Mouse (Mus musculus) embryonic facial prominence, embryonic 15.5 days (tissue): ENCODE measurements around the gene Serf2. TPM values are rescaled to one million over a fixed set of nuclear protein-coding genes. Genes with fewer than 3 reads are reported as not detected.

Experiments used
- ATAC-seq: fragments of 200-750 bp; cut with Nextera tagmentation; 2 replicates; pipeline ENCODE4 v1.8.0; 2017; ENCODE audit warnings: low read depth, moderate TSS enrichment; ENCODE audit not compliant: insufficient number of reproducible peaks, low FRiP score, low TSS enrichment
- H3K27ac ChIP-seq: fragments of 300-500 bp; sonication (generic); replicated peaks from 2 replicates; pipeline ENCODE4 v1.5.1; 2015; ENCODE audit warnings: mild to moderate bottlenecking, inconsistent platforms
- H3K27me3 ChIP-seq: fragments of 300-500 bp; sonication (generic); 2 replicates; pipeline ENCODE4 v1.6.1; 2015; ENCODE audit warnings: inconsistent platforms
- H3K36me3 ChIP-seq: fragments of 300-500 bp; sonication (generic); 2 replicates; pipeline ENCODE4 v1.6.1; 2015; ENCODE audit warnings: mild to moderate bottlenecking, inconsistent platforms
- H3K4me1 ChIP-seq: fragments of 300-500 bp; sonication (generic); 2 replicates; pipeline ENCODE4 v1.6.1; 2015; ENCODE audit warnings: inconsistent platforms
- H3K4me2 ChIP-seq: fragments of 300-500 bp; sonication (generic); replicated peaks from 2 replicates; pipeline ENCODE4 v1.6.1; 2015; ENCODE audit warnings: mild to moderate bottlenecking, inconsistent platforms
- H3K4me3 ChIP-seq: fragments of 300-500 bp; sonication (generic); replicated peaks from 2 replicates; pipeline ENCODE4 v1.5.1; 2015; ENCODE audit warnings: mild to moderate bottlenecking, inconsistent platforms
- H3K9ac ChIP-seq: fragments of 300-500 bp; sonication (generic); 2 replicates; pipeline ENCODE4 v1.6.1; 2015; ENCODE audit warnings: inconsistent platforms
- H3K9me3 ChIP-seq: fragments of 300-500 bp; sonication (generic); replicated peaks from 2 replicates; pipeline ENCODE4 v1.6.1; 2016; ENCODE audit warnings: inconsistent platforms
- WGBS: fragments of 180-500 bp; shearing (Covaris S2); methylation state at CpG from one replicate; pipeline ENCODE4 v1.1.7; 2015; 5-methylcytosine and 5-hydroxymethylcytosine counted together
- polyA plus RNA-seq: library from polyadenylated mRNA; unstranded; fragments of >200 nt; fragmentation: Nextera tagmentation; extraction: Ambion mirVana; gene quantifications from 2 replicates; pipeline ENCODE4 v1.2.1, GENCODE M21; 2015

The Serf2 gene
- polyA plus RNA-seq, 1 experiment from 2014 or later, result 510 TPM

DNA sequence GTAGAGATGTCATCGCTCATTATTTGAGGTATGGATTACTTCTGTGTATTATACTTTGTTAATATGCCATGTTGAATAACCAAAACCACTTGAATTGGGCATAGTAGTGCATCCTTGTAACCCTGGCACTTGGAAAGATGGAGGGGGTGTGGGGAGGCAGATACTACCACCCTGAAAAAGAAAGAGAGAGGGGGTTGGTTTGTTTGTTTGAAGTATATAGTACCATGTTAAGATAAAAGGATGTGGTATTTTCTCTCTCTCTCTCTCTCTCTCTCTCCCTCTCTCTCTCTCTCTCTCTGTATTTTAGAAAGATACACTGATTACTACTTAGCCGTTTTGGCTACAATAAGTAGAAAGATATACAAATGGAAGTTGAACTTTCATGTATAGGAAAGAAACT, 23.1 kb upstream of the Serf2 start:
- Histone ChIP-seq H3K36me3 (peaks cover 83% of the 10 kb centered on the region), H3K4me1 (no peaks in the 10 kb centered on the region), H3K9ac (no peak overlapping the region), H3K9me3 (no peaks in the 10 kb centered on the region), H3K27ac (no peak overlapping the region), H3K4me2 (no peak overlapping the region), H3K27me3 (no peaks in the 10 kb centered on the region), H3K4me3 (no peak overlapping the region)
- no peak for ATAC-seq
- WGBS, result 95% methylated on average over 2 of the region's 2 CpGs

DNA sequence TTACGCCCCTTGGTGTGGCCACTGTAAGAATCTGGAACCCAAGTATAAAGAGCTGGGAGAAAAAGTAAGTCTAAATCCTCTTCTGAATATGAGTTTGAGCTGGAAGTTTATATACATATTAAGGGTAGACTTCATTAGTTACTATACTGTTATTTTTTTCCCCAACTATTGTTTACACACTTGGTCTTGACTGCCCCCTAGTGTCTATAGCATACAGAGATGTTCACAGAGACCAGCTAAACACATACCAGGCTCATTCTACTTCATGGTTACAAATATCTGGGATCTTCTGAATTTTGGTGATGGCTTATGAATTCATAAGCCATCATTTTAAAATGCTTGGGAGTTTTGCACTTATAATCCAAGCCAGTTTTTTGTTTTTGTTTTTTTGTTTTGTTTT, 14.1 kb upstream of the Serf2 start:
- H3K27ac ChIP-seq, result no peak overlapping the region
- WGBS, result 98% methylated on average over 1 of the region's 1 CpGs
- ATAC-seq, result no peak
- no peaks in the 10 kb centered on the region for H3K9me3 ChIP-seq
- H3K4me2 ChIP-seq, result no peak overlapping the region
- no peak overlapping the region for H3K9ac ChIP-seq
- H3K27me3 ChIP-seq, result no peaks in the 10 kb centered on the region
- H3K36me3 ChIP-seq, result peaks cover 90% of the 10 kb centered on the region
- no peak overlapping the region for H3K4me3 ChIP-seq
- no peaks in the 10 kb centered on the region for H3K4me1 ChIP-seq

DNA sequence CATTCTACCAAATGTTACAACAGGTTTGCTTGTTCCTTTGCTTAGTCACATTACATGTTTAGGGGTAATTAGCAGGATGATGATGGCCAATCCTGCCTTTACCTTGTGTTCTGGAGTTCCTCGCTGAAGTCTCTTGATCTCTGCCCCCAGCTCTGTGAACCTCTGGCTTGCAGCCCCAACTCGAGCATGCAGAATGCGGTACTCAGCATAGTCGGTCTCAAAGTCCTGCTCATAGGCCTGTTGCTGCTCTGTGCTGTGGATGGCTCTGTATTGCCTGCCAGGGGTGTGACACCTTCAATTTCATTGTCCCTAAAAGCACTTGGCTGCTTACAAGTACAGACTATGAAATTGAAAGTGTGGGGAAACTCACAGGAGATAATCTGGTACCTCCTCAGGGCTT, 9.2 kb upstream of the Serf2 start:
- H3K4me3 ChIP-seq, result no peak overlapping the region
- peaks cover 3% of the 10 kb centered on the region; the same call in 1 of the 2 replicates for H3K27me3 ChIP-seq
- H3K9me3 ChIP-seq, result no peaks in the 10 kb centered on the region
- WGBS, result 76% methylated on average over 4 of the region's 4 CpGs
- no peak for ATAC-seq
- H3K9ac ChIP-seq, result no peak overlapping the region
- H3K4me2 ChIP-seq, result no peak overlapping the region
- no peak overlapping the region for H3K27ac ChIP-seq
- H3K4me1 ChIP-seq, result peaks cover 16% of the 10 kb centered on the region
- H3K36me3 ChIP-seq, result peaks cover 42% of the 10 kb centered on the region

DNA sequence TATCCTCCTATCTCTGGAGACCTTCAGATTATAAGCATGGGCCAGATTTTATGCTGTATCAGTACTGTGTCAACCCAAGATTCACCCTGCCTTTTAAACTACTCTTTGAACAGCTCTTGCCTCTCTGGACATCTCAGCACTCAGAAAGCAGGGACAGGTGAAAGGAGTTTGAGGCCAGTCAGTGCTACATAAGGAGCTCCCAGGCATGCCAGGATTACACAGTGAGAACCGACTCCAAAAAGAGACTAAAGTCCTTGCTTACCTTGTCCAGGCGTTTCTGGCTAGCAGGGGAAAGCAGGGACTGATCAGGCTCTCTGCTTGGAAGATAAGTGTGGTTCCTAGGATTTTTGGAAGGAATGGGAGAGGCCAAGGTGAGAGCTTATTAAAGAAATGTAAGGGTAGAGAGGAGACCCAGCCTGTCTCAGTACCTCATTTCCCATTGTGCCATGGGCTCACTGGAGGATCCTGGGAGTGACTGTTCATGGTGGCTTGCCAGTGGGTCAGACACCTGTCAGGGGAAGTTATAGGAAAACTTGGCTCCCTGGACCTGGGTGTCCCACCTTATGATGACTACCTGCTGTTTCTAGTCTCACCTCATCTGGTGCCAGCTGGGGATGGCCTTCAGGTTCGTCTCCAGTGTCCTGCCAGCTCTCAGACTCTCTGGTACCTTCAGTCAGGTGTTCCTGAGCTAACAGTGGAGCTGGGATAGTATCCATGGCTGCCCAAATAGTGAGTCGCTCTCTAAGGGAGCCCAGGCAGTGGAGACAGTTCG, 8.0 kb upstream of the Serf2 start:
- peaks cover 16% of the 10 kb centered on the region for H3K4me1 ChIP-seq
- H3K27me3 ChIP-seq, result peaks cover 3% of the 10 kb centered on the region; the same call in 1 of the 2 replicates
- H3K4me2 ChIP-seq, result no peak overlapping the region
- 57% methylated on average over 5 of the region's 5 CpGs for WGBS
- peaks cover 31% of the 10 kb centered on the region for H3K36me3 ChIP-seq
- no peak for ATAC-seq
- H3K9ac ChIP-seq, result no peak overlapping the region
- no peak overlapping the region for H3K4me3 ChIP-seq
- H3K9me3 ChIP-seq, result no peaks in the 10 kb centered on the region
- H3K27ac ChIP-seq, result no peak overlapping the region

DNA sequence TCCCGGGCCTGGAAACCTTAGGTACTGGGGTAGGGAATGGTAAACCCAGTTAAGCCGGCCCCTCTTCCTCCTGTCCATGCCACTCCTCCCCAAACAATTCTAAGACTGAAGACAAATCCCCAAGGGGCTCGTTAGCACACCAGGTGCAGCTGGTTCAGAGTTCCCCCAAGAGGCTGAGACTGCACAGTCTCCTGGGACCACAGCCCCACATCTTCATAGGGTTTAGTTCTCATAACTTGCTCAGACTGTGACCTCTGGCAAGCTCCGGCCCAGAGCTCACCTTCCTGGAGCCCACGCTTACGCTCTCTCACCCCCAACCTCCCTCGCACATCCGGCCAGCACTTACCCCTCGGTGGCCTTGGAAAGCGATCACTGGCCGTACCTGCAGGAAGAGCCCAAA, 7.2 kb upstream of the Serf2 start:
- peak overlapping the region; percentile 95 for H3K4me2 ChIP-seq
- 4% methylated on average over 11 of the region's 11 CpGs for WGBS
- H3K9me3 ChIP-seq, result no peaks in the 10 kb centered on the region
- H3K27ac ChIP-seq, result no peak overlapping the region
- peaks cover 16% of the 10 kb centered on the region for H3K4me1 ChIP-seq
- peak overlapping the region; percentile 50 for H3K4me3 ChIP-seq
- H3K27me3 ChIP-seq, result peaks cover 3% of the 10 kb centered on the region; the same call in 1 of the 2 replicates
- ATAC-seq, result peak; percentile 58; the same call in 1 of the 2 replicates
- peak overlapping the region; percentile 37 for H3K9ac ChIP-seq
- H3K36me3 ChIP-seq, result peaks cover 28% of the 10 kb centered on the region

DNA sequence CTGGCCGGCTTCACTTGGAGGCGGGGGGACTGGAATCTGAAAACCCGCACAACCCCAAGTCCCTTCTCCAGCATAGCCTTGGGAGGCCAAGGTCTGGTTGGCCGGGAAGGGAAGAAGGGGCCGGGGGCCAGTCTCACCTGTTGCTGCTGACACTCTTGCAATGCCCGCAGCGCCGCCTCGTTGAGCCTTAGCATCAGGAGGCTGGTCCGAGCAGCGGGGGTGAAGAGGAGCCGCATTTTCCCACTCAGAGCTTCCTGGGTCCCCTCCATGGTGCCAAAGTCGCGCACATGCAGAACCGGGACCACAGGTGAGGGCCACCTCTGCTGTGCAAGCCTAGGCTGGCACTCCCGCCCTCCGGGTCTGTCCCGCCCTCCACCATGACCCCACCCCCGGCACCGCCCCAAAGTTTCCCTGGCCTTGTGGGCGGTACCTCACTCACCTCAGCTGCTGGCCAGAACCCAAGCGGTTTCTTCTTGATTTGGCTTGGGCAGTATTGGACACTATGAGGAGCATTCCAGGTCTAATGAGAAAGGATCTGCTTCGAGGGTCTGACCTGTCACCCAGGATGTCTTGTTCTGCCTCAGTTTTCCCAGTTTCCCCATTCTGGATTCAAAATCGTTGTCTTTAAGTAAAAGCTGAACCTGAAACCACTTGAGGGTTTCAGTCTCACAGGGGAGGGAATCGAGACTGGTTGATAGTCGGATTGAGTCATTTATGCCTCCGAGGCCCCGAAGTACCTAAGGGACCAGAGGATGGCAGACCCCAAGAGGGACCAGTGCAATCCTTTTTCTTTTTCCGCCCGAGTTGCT, 6.5 kb upstream of the Serf2 start:
- peak overlapping the region; percentile 50 for H3K4me3 ChIP-seq
- peak; percentile 84 for ATAC-seq
- peaks cover 3% of the 10 kb centered on the region; the same call in 1 of the 2 replicates for H3K27me3 ChIP-seq
- peak overlapping the region; percentile 95 for H3K4me2 ChIP-seq
- H3K4me1 ChIP-seq, result peaks cover 16% of the 10 kb centered on the region
- no peaks in the 10 kb centered on the region for H3K9me3 ChIP-seq
- peak overlapping the region; percentile 37 for H3K9ac ChIP-seq
- H3K27ac ChIP-seq, result peak overlapping the region; percentile 28; the same call in 1 of the 2 replicates
- peaks cover 23% of the 10 kb centered on the region for H3K36me3 ChIP-seq
- WGBS, result 1% methylated on average over 30 of the region's 30 CpGs

DNA sequence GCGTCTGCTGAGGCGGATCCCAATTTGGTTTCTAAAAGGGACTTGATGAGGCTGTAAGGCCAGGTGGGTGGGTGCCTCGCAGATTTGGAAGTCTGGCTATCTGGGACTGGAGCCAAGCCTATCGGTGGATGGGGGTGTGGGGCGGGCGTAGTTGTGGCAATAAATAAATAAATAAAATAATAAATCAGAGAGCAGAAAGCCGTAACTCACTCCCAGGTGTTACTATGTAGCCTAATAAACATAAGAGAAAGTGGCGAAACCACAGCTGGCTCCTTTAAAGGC, 6.0 kb upstream of the Serf2 start:
- Histone ChIP-seq H3K4me1 (peaks cover 20% of the 10 kb centered on the region), H3K4me2 (peak overlapping the region; percentile 95), H3K27ac (peak overlapping the region; percentile 28; the same call in 1 of the 2 replicates), H3K4me3 (peak overlapping the region; percentile 50), H3K9ac (no peak overlapping the region; the same call in 1 of the 2 replicates), H3K36me3 (peaks cover 17% of the 10 kb centered on the region), H3K27me3 (peaks cover 3% of the 10 kb centered on the region; the same call in 1 of the 2 replicates), H3K9me3 (no peaks in the 10 kb centered on the region)
- 16% methylated on average over 8 of the region's 8 CpGs for WGBS
- no peak for ATAC-seq

DNA sequence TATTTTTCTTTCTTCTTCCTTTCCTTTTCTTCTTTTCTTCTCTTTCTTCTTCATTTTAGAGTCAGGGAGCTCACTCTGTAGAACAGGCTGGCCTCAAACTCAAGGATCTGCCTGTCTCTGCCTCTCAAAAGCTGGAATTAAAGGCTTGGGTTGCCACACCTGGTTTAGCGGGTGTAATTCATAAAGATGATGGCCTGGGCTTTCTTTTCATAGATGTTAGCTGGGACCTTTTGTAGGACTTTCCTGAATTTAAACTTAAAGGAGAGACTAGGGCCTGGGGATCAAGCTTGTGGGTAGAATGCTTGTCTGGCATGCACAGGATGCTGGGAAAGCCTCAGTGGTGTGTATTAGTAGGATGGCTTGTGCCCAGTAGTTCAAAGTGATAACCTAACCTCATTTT, 4.8 kb upstream of the Serf2 start, which contains the start of gene Ell3:
Gene Ell3, minus strand, starts transcription at position 101 of the 400 bp plus-strand sequence.
- Histone ChIP-seq H3K4me2 (peak within 1 kb of the TSS; percentile 95), H3K4me1 (peaks cover 21% of the 10 kb centered on the region), H3K36me3 (peaks cover 6% of the 10 kb centered on the region), H3K9ac (no peak within 1 kb of the TSS), H3K27ac (peak within 1 kb of the TSS; percentile 28; the same call in 1 of the 2 replicates), H3K4me3 (peak within 1 kb of the TSS; percentile 50; the same call in 1 of the 2 replicates), H3K9me3 (no peaks in the 10 kb centered on the region), H3K27me3 (peaks cover 3% of the 10 kb centered on the region; the same call in 1 of the 2 replicates)
- WGBS, result 83% methylated on average over 1 of the region's 1 CpGs
- ATAC-seq, result no peak

DNA sequence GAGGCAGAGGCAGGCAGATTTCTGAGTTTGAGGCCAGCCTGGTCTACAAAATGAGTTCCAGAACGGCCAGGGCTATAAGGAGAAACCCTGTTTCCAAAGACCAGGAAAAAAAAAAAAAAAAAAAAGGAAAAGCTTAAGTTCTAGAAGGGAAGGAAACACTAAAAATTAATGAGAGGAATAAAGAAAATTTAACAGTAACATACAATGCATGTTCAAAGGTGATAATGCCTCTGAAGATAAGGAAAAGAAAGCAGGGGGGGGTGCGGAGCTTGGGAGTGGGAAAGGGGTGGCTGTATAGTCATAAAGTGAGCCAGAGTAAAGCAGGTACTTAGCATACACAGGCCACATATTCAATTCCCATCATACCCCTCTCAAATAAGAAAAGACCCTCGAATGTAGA, 3.9 kb upstream of the Serf2 start:
- WGBS, result 85% methylated on average over 3 of the region's 3 CpGs
- no peak overlapping the region for H3K27ac ChIP-seq
- H3K27me3 ChIP-seq, result peaks cover 3% of the 10 kb centered on the region; the same call in 1 of the 2 replicates
- H3K36me3 ChIP-seq, result no peaks in the 10 kb centered on the region
- peaks cover 23% of the 10 kb centered on the region for H3K4me1 ChIP-seq
- no peak for ATAC-seq
- no peak overlapping the region for H3K4me2 ChIP-seq
- H3K9ac ChIP-seq, result no peak overlapping the region
- no peak overlapping the region for H3K4me3 ChIP-seq
- no peaks in the 10 kb centered on the region for H3K9me3 ChIP-seq

DNA sequence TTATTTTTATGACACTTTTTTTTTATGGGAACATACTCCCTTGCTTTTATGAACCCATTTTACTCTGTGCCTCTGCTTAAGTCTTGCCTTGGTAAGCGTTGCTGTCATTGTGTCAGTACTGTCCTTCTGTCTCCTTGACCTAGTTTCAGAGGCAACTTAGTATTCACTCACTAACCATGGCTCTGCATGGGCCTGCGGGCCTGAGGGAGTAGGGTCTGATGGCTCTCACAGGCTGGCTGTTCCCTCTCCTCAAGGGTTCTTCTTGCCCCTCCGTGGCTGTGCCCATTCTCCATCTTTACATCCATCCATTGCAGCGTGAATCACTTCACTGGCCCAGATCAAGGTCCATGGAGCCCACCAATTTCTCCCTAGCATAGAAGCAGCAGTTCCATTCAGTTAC, 2.5 kb upstream of the Serf2 start:
- WGBS, result 83% methylated on average over 4 of the region's 4 CpGs
- H3K4me3 ChIP-seq, result no peak overlapping the region
- H3K27me3 ChIP-seq, result peaks cover 3% of the 10 kb centered on the region; the same call in 1 of the 2 replicates
- H3K9me3 ChIP-seq, result no peaks in the 10 kb centered on the region
- H3K9ac ChIP-seq, result no peak overlapping the region
- peaks cover 35% of the 10 kb centered on the region for H3K4me1 ChIP-seq
- H3K36me3 ChIP-seq, result peaks cover 7% of the 10 kb centered on the region; the same call in 1 of the 2 replicates
- ATAC-seq, result no peak
- H3K27ac ChIP-seq, result no peak overlapping the region
- H3K4me2 ChIP-seq, result no peak overlapping the region

DNA sequence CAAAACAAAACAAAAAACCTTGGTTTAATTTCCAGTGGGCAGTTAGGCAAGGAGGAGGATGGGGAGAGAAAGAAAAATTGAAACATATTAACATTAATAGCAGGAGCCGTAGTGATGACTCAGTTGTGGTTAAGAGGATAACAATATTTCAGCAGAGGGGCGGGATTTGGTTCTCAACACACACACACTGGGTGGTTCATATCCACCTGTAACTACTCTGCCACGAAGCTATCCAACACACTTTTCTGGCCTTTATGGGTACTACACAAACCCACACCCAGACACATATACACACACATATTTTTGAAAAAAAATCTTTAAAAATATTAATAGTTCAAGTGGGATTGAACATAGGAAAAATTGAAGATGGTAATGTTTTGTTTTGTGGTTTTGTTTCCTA, 2.0 kb upstream of the Serf2 start:
- Histone ChIP-seq H3K36me3 (peaks cover 8% of the 10 kb centered on the region; the same call in 1 of the 2 replicates), H3K27me3 (peaks cover 3% of the 10 kb centered on the region; the same call in 1 of the 2 replicates), H3K9ac (no peak overlapping the region), H3K4me3 (no peak overlapping the region), H3K4me2 (no peak overlapping the region), H3K27ac (no peak overlapping the region), H3K9me3 (no peaks in the 10 kb centered on the region), H3K4me1 (peaks cover 31% of the 10 kb centered on the region)
- no peak for ATAC-seq
- WGBS, result 76% methylated on average over 3 of the region's 3 CpGs
